Mouse (Mus musculus) olfactory bulb, adult 2 months (tissue): Measurements from ENCODE around the gene Trappc5.

Experiments
- CTCF ChIP-seq: fragments of 200-500 bp; IDR thresholded peaks from 2 replicates; pipeline ENCODE4 v1.5.1; 2012; ENCODE audit warnings: low read depth, mild to moderate bottlenecking, low read length, moderate library complexity; ENCODE audit not compliant: insufficient read depth
- POLR2A ChIP-seq: fragments of 200-500 bp; IDR thresholded peaks from 2 replicates; pipeline ENCODE4 v1.6.1; 2012; ENCODE audit warnings: mild to moderate bottlenecking, low read depth, low read length, moderate library complexity; ENCODE audit not compliant: insufficient read depth

DNA sequence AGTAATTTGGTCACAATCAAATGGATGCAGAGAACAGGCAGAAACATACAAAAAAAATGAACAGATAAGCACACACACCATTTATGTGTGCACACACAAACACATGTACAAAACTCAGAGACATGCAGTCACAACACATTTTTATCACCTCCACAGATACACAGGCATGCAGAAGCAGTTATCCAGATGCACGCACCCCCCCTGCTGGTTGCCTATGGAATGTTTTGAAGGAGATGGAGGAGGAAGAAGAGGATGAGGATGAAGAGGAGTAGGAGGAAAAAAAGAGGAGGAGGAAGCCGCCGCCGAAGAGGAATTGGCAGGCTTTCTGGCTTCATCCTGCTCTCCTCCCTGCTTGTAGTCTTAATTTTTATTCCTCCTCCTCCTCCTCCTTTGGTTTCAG, 29.6 kb downstream of the Trappc5 start:
- no peak for TF ChIP-seq CTCF
- TF ChIP-seq POLR2A: no peak
